14 mouse cellular contexts compared by ENCODE assay signal in the genomic region with DNA sequence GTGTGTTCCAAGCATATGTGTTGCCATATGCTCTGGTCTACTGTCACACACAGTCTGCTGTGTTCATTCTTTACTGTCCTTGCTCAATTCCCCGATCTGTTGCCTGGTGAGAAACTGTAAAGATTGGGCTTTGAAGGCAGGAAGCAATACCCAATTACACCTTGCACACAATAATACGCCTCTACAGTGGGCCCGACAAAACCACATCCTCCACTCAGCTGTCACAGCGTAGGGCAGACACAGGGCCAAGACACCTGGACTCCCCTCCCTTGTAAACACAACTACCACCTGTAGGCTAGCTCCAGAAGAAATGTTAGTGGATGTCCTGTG.
DNase-seq lines count a peak whose midpoint lies in the region; ATAC-seq lines count a peak whose summit lies in the region.
"Had no signal": no experiment of that assay in that cellular context is flagged by ENCODE, and none has a peak within 500 bp of the region (broad histone marks: within the 10 kb centered on the region; RNA-seq: fewer than 3 reads in every experiment).

No protein-coding gene starts in this region.

- no peaks in the 10 kb centered on the region for H3K9me3 ChIP-seq in neural tube, embryonic 14.5 days (ENCODE audit: control insufficient read depth, low read length)
- H3K9me3 ChIP-seq in forebrain, embryonic 15.5 days: no peaks in the 10 kb centered on the region
- H3K9me3 ChIP-seq in midbrain, embryonic 13.5 days: no peaks in the 10 kb centered on the region
- H3K9me3 ChIP-seq in intestine, embryonic 15.5 days: no peaks in the 10 kb centered on the region
- H3K9me3 ChIP-seq: embryonic facial prominence, embryonic 15.5 days had no signal

- H3K4me3 ChIP-seq in neural tube, embryonic 14.5 days (ENCODE audit: low read depth, low read length): no peak overlapping the region
- H3K4me3 ChIP-seq in forebrain, embryonic 15.5 days: no peak overlapping the region
- no peak overlapping the region for H3K4me3 ChIP-seq in midbrain, embryonic 13.5 days (replicated peaks)
- no peak overlapping the region for H3K4me3 ChIP-seq in intestine, embryonic 15.5 days (replicated peaks)

- peaks cover 5% of the 10 kb centered on the region; the same call in 1 of the 2 replicates for H3K4me1 ChIP-seq in neural tube, embryonic 14.5 days (ENCODE audit: control insufficient read depth, insufficient read depth, low read length)
- peaks cover 22% of the 10 kb centered on the region for H3K4me1 ChIP-seq in forebrain, embryonic 15.5 days
- H3K4me1 ChIP-seq in midbrain, embryonic 13.5 days (replicated peaks): peaks cover 27% of the 10 kb centered on the region
- peaks cover 8% of the 10 kb centered on the region for H3K4me1 ChIP-seq in intestine, embryonic 15.5 days (replicated peaks)

- 79% methylated on average over 4 of the region's 4 CpGs for WGBS in neural tube, embryonic 14.5 days
- WGBS in forebrain, embryonic 15.5 days: 47% methylated on average over 4 of the region's 4 CpGs
- 90% methylated on average over 4 of the region's 4 CpGs for WGBS in midbrain, embryonic 13.5 days
- 83% methylated on average over 4 of the region's 4 CpGs for WGBS in intestine, embryonic 15.5 days

- H3K9ac ChIP-seq in neural tube, embryonic 14.5 days (replicated peaks; ENCODE audit: low read depth, low read length): no peak overlapping the region
- H3K9ac ChIP-seq in forebrain, embryonic 15.5 days (replicated peaks): no peak overlapping the region
- H3K9ac ChIP-seq in midbrain, embryonic 13.5 days (replicated peaks): no peak overlapping the region
- H3K9ac ChIP-seq in intestine, embryonic 15.5 days: no peak overlapping the region
- H3K9ac ChIP-seq: embryonic facial prominence, embryonic 15.5 days; liver, postnatal 0 days had no signal

- H3K36me3 ChIP-seq in neural tube, embryonic 14.5 days (ENCODE audit: control insufficient read depth, insufficient read depth, low read length): no peaks in the 10 kb centered on the region
- no peaks in the 10 kb centered on the region for H3K36me3 ChIP-seq in forebrain, embryonic 15.5 days
- H3K36me3 ChIP-seq in midbrain, embryonic 13.5 days: no peaks in the 10 kb centered on the region
- H3K36me3 ChIP-seq in intestine, embryonic 15.5 days: no peaks in the 10 kb centered on the region
- H3K36me3 ChIP-seq: embryonic facial prominence, embryonic 15.5 days had no signal

- H3K27ac ChIP-seq in neural tube, embryonic 14.5 days (ENCODE audit: low read depth, low read length): no peak overlapping the region
- H3K27ac ChIP-seq in forebrain, embryonic 15.5 days (replicated peaks): peak overlapping the region; percentile 90
- 0 out of 2 replicates have a peak overlapping the region, but pooled peaks have one; percentile 91 for H3K27ac ChIP-seq in midbrain, embryonic 13.5 days
- no peak overlapping the region for H3K27ac ChIP-seq in intestine, embryonic 15.5 days
- H3K27ac ChIP-seq: kidney, postnatal 0 days had no signal

- peak; percentile 3; the same call in 1 of the 2 replicates for ATAC-seq in neural tube, embryonic 14.5 days (ENCODE audit: low read depth)
- peak; percentile 66 for ATAC-seq in forebrain, embryonic 15.5 days (replicated peaks)
- ATAC-seq in midbrain, embryonic 13.5 days: peak; percentile 9
- no peak for ATAC-seq in granulocyte monocyte progenitor cell, adult 5-6 weeks (replicated peaks; ENCODE audit: poor library complexity, severe bottlenecking)
- no peak for ATAC-seq in intestine, embryonic 15.5 days
- ATAC-seq: liver, postnatal 0 days had no signal

- H3K27me3 ChIP-seq in neural tube, embryonic 14.5 days (ENCODE audit: control insufficient read depth, insufficient read depth, low read length): no peaks in the 10 kb centered on the region
- H3K27me3 ChIP-seq in forebrain, embryonic 15.5 days: no peaks in the 10 kb centered on the region
- H3K27me3 ChIP-seq in midbrain, embryonic 13.5 days: no peaks in the 10 kb centered on the region
- H3K27me3 ChIP-seq in intestine, embryonic 15.5 days (replicated peaks): no peaks in the 10 kb centered on the region
- H3K27me3 ChIP-seq: embryonic facial prominence, embryonic 15.5 days had no signal

- DNase-seq in neural tube, embryonic 10.5 days (ENCODE audit: extremely low spot score, low spot score): no peak
- peak; percentile 85 for DNase-seq in thymus, postnatal 25 days
- DNase-seq: adrenal gland, postnatal 36 days; cerebellum, adult 9-10 months; gastrocnemius, postnatal 14 days; heart, postnatal 14 days; liver, postnatal 0 days had no signal

- no peak overlapping the region for H3K4me2 ChIP-seq in neural tube, embryonic 14.5 days (ENCODE audit: low read depth, low read length)
- H3K4me2 ChIP-seq in forebrain, embryonic 15.5 days (replicated peaks): peak overlapping the region; percentile 79
- H3K4me2 ChIP-seq in midbrain, embryonic 13.5 days (replicated peaks): no peak overlapping the region
- no peak overlapping the region for H3K4me2 ChIP-seq in intestine, embryonic 15.5 days (replicated peaks)

Comparison
In these comparisons a context has a peak if more than half of its experiments do, and no peak if none do; other contexts are left out.
1. ATAC-seq: peak in neural tube, embryonic 14.5 days (single experiment), forebrain, embryonic 15.5 days (single experiment) and midbrain, embryonic 13.5 days (single experiment); none in granulocyte monocyte progenitor cell, adult 5-6 weeks (single experiment) and intestine, embryonic 15.5 days (single experiment).
2. H3K27ac ChIP-seq: peak in forebrain, embryonic 15.5 days (single experiment) and midbrain, embryonic 13.5 days (single experiment); none in neural tube, embryonic 14.5 days (single experiment) and intestine, embryonic 15.5 days (single experiment).